Mouse (Mus musculus): ENCODE results near the gene Fam167b.

DNA sequence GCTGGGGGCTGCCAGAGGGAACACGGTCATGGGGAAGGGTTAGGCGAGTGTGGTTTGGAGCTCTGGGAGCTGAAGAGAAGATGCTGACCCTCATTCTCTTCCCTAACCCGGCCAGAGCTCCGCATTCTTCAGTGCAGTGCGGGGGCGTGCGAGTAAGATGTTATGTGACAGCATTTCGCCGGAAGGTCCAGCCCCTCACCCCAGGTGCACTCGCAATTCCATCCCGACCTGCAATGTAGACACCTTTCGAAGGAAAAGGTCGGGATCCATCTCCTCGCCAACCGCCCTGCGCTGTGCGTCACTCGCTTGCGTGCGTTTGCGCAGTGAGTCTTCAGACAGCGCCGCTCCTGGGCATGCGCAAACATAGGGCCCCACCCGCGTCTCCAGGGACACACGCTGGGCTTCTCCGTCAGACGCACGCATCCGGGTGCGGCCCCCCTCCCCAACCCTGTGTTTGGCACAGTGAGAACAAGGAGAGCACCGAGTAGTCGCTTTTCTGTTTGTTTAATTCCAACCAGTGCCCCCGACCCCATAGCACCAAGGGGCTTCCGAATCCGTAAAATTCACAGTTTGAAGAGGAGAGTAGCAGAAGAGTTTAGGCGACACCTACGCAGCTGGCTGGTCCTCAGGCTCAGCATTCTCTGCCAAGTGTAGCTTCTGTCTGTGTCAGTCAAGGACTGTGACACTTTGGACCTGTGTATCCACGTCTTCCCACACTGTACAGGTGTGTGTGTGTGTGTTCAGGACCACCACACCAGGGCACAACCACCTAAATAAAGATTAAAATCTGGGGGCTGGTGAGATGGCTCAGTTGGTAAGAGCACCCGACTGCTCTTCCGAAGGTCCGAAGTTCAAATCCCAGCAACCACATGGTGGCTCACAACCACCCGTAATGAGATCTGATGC lies 40.7 kb upstream of the Fam167b start, which contains the start of gene Iqcc:
- TF ChIP-seq CTCF (IDR thresholded peaks at IDR 0.05; ENCODE audit: low read depth, low read length), result no peak
- no peak for TF ChIP-seq GATA1 (IDR thresholded peaks at IDR 0.05; ENCODE audit: borderline replicate concordance, low read length)
- TF ChIP-seq TAL1 (conservative IDR thresholded peaks at IDR 0.05; ENCODE audit: low read depth, low read length), result no peak
- no peak for TF ChIP-seq GATA2 (IDR thresholded peaks at IDR 0.05; ENCODE audit: borderline replicate concordance, low read depth, low read length)

All from G1E (cell line).